Mouse (Mus musculus) erythroblast, embryonic 14.5 days (primary cell): Measurements from ENCODE around the gene Lrrc32. TPM values are rescaled to one million over a fixed set of nuclear protein-coding genes. Genes with fewer than 3 reads are reported as not detected.

ENCODE experiments used
- H3K27me3 ChIP-seq: 2 replicates; pipeline ENCODE4 v1.6.1; 2012; ENCODE audit warnings: inconsistent platforms; ENCODE audit not compliant: control insufficient read depth
- H3K36me3 ChIP-seq: 2 replicates; pipeline ENCODE4 v1.6.1; 2012; ENCODE audit warnings: mild to moderate bottlenecking, inconsistent platforms; ENCODE audit not compliant: control insufficient read depth
- H3K4me1 ChIP-seq: 2 replicates; pipeline ENCODE4 v1.6.1; 2012; ENCODE audit warnings: inconsistent platforms; ENCODE audit not compliant: control insufficient read depth
- H3K4me3 ChIP-seq: replicated peaks from 2 replicates; pipeline ENCODE3; 2012; ENCODE audit warnings: moderate library complexity, mild to moderate bottlenecking, inconsistent platforms
- H3K9me3 ChIP-seq: 2 replicates; pipeline ENCODE4 v1.6.1; 2012; ENCODE audit warnings: low read length, inconsistent platforms, mixed read lengths; ENCODE audit not compliant: control insufficient read depth
- GATA1 ChIP-seq: IDR thresholded peaks from 2 replicates; pipeline ENCODE4 v1.6.1; 2012; ENCODE audit warnings: low read length, inconsistent platforms, mixed read lengths
- TAL1 ChIP-seq: IDR thresholded peaks from 3 replicates; pipeline ENCODE4 v1.6.1; 2012; ENCODE audit warnings: low read length, inconsistent platforms, mixed read lengths
- polyA plus RNA-seq: library from polyadenylated mRNA; stranded (reverse); fragments of >175 nt; gene quantifications from 2 replicates; pipeline ENCODE4 v1.2.3, GENCODE M21; 2012

The Lrrc32 gene
- polyA plus RNA-seq, 1 experiment: 0.19 TPM

- H3K9me3 ChIP-seq: no peaks in the 10 kb centered on the region
- H3K27me3 ChIP-seq: no peaks in the 10 kb centered on the region
- H3K4me3 ChIP-seq: no peak overlapping the region
- no peaks in the 10 kb centered on the region for H3K36me3 ChIP-seq
- no peaks in the 10 kb centered on the region for H3K4me1 ChIP-seq
- TF ChIP-seq GATA1 (no peak), TAL1 (no peak)
Measured at GRCm38 (mm10) chr7:98502921-98503320, 13.8 kb downstream of the Lrrc32 start.

GRCm38 (mm10) chr7:98503951-98504647, 15.0 kb downstream of the Lrrc32 start:
- TF ChIP-seq TAL1 (no peak), GATA1 (no peak)
- no peaks in the 10 kb centered on the region for H3K27me3 ChIP-seq
- H3K4me3 ChIP-seq: no peak overlapping the region
- no peaks in the 10 kb centered on the region for H3K36me3 ChIP-seq
- H3K9me3 ChIP-seq: no peaks in the 10 kb centered on the region
- H3K4me1 ChIP-seq: no peaks in the 10 kb centered on the region

- Histone ChIP-seq H3K27me3 (no peaks in the 10 kb centered on the region), H3K9me3 (no peaks in the 10 kb centered on the region), H3K36me3 (no peaks in the 10 kb centered on the region), H3K4me3 (no peak overlapping the region), H3K4me1 (no peaks in the 10 kb centered on the region)
- no peak for TF ChIP-seq TAL1
- TF ChIP-seq GATA1: no peak
Measured at GRCm38 (mm10) chr7:98504726-98505314, 15.7 kb downstream of the Lrrc32 start.

GRCm38 (mm10) chr7:98505664-98506063, 16.6 kb downstream of the Lrrc32 start:
- no peaks in the 10 kb centered on the region for H3K4me1 ChIP-seq
- TF ChIP-seq GATA1 (no peak), TAL1 (no peak)

GRCm38 (mm10) chr7:98510961-98511958, 22.2 kb downstream of the Lrrc32 start:
- Histone ChIP-seq H3K9me3 (no peaks in the 10 kb centered on the region), H3K4me1 (no peaks in the 10 kb centered on the region), H3K27me3 (no peaks in the 10 kb centered on the region), H3K4me3 (no peak overlapping the region), H3K36me3 (no peaks in the 10 kb centered on the region)
- no peak for TF ChIP-seq GATA1
- no peak for TF ChIP-seq TAL1

More at GRCm38 (mm10) chr7:98505664-98506063, 16.6 kb downstream of the Lrrc32 start:
- Histone ChIP-seq H3K36me3 (no peaks in the 10 kb centered on the region), H3K9me3 (no peaks in the 10 kb centered on the region), H3K27me3 (no peaks in the 10 kb centered on the region), H3K4me3 (no peak overlapping the region)

- Histone ChIP-seq H3K36me3 (no peaks in the 10 kb centered on the region), H3K9me3 (no peaks in the 10 kb centered on the region), H3K4me3 (no peak overlapping the region), H3K27me3 (no peaks in the 10 kb centered on the region), H3K4me1 (no peaks in the 10 kb centered on the region)
- TF ChIP-seq TAL1 (no peak), GATA1 (no peak)
Measured at GRCm38 (mm10) chr7:98513251-98513650, 24.2 kb downstream of the Lrrc32 start.

- TF ChIP-seq GATA1: no peak
- no peak for TF ChIP-seq TAL1
- H3K9me3 ChIP-seq: no peaks in the 10 kb centered on the region
- H3K4me1 ChIP-seq: no peaks in the 10 kb centered on the region
- no peaks in the 10 kb centered on the region for H3K36me3 ChIP-seq
- no peak overlapping the region for H3K4me3 ChIP-seq
- no peaks in the 10 kb centered on the region for H3K27me3 ChIP-seq
Measured at GRCm38 (mm10) chr7:98522576-98522975, 33.5 kb downstream of the Lrrc32 start.

GRCm38 (mm10) chr7:98523070-98523812, 34.2 kb downstream of the Lrrc32 start:
- TF ChIP-seq TAL1: no peak
- no peak for TF ChIP-seq GATA1
- Histone ChIP-seq H3K27me3 (no peaks in the 10 kb centered on the region), H3K36me3 (no peaks in the 10 kb centered on the region), H3K9me3 (no peaks in the 10 kb centered on the region), H3K4me3 (no peak overlapping the region), H3K4me1 (no peaks in the 10 kb centered on the region)
